Mouse (Mus musculus): Measurements from ENCODE around the gene U2af2. TPM values are rescaled to one million over a fixed set of nuclear protein-coding genes. Genes with fewer than 3 reads are reported as not detected.

U2af2 gene
- polyA plus RNA-seq, 1 experiment from 2014 or later, result 161 TPM

DNA sequence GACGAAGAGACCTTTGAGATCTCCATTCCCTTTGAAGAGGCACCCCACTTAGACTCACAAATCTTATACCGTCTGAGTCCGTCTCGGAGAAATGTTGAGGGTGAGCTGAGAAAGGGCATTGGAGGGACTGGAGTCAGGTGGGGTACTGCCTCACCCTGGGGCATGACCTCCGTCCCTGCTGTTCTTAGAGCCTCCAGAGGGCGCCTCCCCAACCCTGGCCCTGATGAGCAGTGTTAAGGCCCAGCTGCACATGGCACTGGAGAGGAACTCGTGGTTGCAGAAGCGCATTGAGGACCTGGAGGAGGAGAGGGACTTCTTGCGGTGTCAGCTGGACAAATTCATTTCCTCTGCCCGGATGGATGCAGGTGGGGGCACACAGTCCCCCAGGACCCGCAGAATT, 4.1 kb upstream of the U2af2 start:
- no peaks in the 10 kb centered on the region for H3K36me3 ChIP-seq (ENCODE audit: control insufficient read depth, insufficient read depth, low read length)
- no peak overlapping the region for H3K4me2 ChIP-seq (replicated peaks; ENCODE audit: low read depth, low read length)
- H3K27ac ChIP-seq (ENCODE audit: low read depth, low read length), result no peak overlapping the region
- H3K4me3 ChIP-seq (ENCODE audit: low read depth, low read length), result no peak overlapping the region
- ATAC-seq (ENCODE audit: low FRiP score) (no peak), DNase-seq (ENCODE audit: low spot score) (no peak)
- H3K9me3 ChIP-seq (ENCODE audit: control insufficient read depth, low read length), result no peaks in the 10 kb centered on the region
- H3K27me3 ChIP-seq (ENCODE audit: control insufficient read depth, insufficient read depth, low read length), result peaks cover 54% of the 10 kb centered on the region
- WGBS, result 34% methylated on average over 11 of the region's 11 CpGs
- peaks cover 17% of the 10 kb centered on the region for H3K4me1 ChIP-seq (replicated peaks; ENCODE audit: control insufficient read depth, insufficient read depth, low read length)
- no peak overlapping the region for H3K9ac ChIP-seq (ENCODE audit: low read depth, low read length)

DNA sequence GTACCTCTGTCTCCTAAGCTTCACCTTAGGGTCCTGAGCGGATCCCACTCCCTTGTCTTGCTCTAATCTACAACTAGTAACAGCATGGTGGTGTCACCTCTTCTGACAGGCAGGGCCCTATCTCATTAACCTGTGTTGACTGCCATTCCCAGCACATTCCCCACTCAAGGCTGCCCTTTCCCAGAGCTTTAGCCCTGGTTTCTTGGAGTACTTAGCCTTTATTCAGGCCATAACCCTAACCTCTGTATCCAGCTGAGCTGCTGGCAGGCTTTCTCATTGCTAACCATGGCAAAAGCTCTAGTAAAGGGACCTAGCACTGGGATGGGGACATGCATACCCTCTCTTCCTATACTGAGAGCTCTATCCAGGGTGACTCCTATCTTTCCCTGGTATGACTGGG, 3.3 kb upstream of the U2af2 start:
- Histone ChIP-seq H3K27me3 (ENCODE audit: control insufficient read depth, insufficient read depth, low read length) (peaks cover 46% of the 10 kb centered on the region), H3K4me1 (replicated peaks; ENCODE audit: control insufficient read depth, insufficient read depth, low read length) (peaks cover 10% of the 10 kb centered on the region; the same call in 1 of the 2 replicates), H3K9ac (ENCODE audit: low read depth, low read length) (no peak overlapping the region), H3K4me2 (replicated peaks; ENCODE audit: low read depth, low read length) (no peak overlapping the region), H3K4me3 (ENCODE audit: low read depth, low read length) (no peak overlapping the region), H3K36me3 (ENCODE audit: control insufficient read depth, insufficient read depth, low read length) (no peaks in the 10 kb centered on the region), H3K27ac (ENCODE audit: low read depth, low read length) (no peak overlapping the region), H3K9me3 (ENCODE audit: control insufficient read depth, low read length) (no peaks in the 10 kb centered on the region)
- DNase-seq (ENCODE audit: low spot score), result no peak
- WGBS, result 100% methylated on average over 1 of the region's 1 CpGs
- no peak for ATAC-seq (ENCODE audit: low FRiP score)

DNA sequence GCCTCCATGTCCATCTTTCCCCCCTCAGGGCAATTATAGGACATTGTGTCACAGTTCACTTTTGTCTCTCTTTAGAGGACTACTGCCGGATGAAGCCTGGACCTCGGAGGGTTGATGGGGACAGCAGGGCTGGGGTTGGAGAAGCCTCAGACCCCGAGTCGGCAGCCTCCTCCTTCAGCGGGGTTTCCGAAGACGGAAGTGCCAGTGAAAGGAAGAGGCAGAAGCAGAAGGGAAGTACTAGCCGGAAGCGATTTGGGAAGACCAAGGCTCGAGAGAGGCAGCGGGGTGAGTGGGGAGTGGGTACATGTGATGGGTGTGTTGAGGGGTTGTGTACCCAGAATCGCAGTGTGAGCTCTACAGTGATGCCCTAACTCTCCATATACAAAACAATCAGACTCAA, 2.5 kb upstream of the U2af2 start:
- Histone ChIP-seq H3K4me2 (replicated peaks; ENCODE audit: low read depth, low read length) (no peak overlapping the region), H3K27me3 (ENCODE audit: control insufficient read depth, insufficient read depth, low read length) (peaks cover 38% of the 10 kb centered on the region), H3K27ac (ENCODE audit: low read depth, low read length) (no peak overlapping the region), H3K9ac (ENCODE audit: low read depth, low read length) (no peak overlapping the region), H3K4me1 (replicated peaks; ENCODE audit: control insufficient read depth, insufficient read depth, low read length) (peaks cover 8% of the 10 kb centered on the region; the same call in 1 of the 2 replicates), H3K4me3 (ENCODE audit: low read depth, low read length) (no peak overlapping the region), H3K9me3 (ENCODE audit: control insufficient read depth, low read length) (no peaks in the 10 kb centered on the region), H3K36me3 (ENCODE audit: control insufficient read depth, insufficient read depth, low read length) (no peaks in the 10 kb centered on the region)
- no peak for ATAC-seq (ENCODE audit: low FRiP score)
- 93% methylated on average over 12 of the region's 12 CpGs for WGBS
- DNase-seq (ENCODE audit: low spot score), result no peak

DNA sequence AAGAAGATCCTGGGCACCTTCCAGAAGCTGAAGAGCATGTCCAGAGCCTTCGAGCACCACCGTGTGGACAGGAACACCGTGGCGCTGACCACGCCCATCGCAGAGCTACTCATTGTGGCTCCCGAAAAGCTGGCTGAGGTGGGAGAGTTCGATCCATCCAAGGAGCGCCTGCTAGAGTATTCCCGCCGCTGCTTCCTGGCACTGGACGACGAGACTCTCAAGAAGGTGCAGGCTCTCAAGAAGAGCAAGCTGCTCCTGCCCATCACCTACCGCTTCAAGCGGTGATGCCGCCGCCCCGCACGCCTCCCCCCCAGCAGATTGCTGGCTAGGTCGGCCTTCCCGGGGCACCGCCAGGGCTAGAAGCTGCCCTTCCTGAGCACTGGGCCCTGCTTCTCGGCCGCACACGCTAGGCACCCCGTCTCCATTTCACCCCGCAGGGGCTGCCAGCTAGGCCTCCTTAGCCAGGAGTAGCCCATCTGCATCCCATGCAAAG, 1.7 kb upstream of the U2af2 start:
- peak overlapping the region; percentile 79 for H3K4me3 ChIP-seq (ENCODE audit: low read depth, low read length)
- H3K9me3 ChIP-seq (ENCODE audit: control insufficient read depth, low read length), result no peaks in the 10 kb centered on the region
- WGBS, result 3% methylated on average over 26 of the region's 27 CpGs
- ATAC-seq (ENCODE audit: low FRiP score) (peak; percentile 10; the same call in 1 of the 2 replicates), DNase-seq (ENCODE audit: low spot score) (peak; percentile 81)
- peak overlapping the region; percentile 98 for H3K27ac ChIP-seq (ENCODE audit: low read depth, low read length)
- H3K9ac ChIP-seq (ENCODE audit: low read depth, low read length), result peak overlapping the region; percentile 94
- peaks cover 29% of the 10 kb centered on the region for H3K27me3 ChIP-seq (ENCODE audit: control insufficient read depth, insufficient read depth, low read length)
- peak overlapping the region; percentile 47 for H3K4me2 ChIP-seq (replicated peaks; ENCODE audit: low read depth, low read length)
- H3K4me1 ChIP-seq (replicated peaks; ENCODE audit: control insufficient read depth, insufficient read depth, low read length), result peaks cover 8% of the 10 kb centered on the region; the same call in 1 of the 2 replicates
- no peaks in the 10 kb centered on the region for H3K36me3 ChIP-seq (ENCODE audit: control insufficient read depth, insufficient read depth, low read length)

DNA sequence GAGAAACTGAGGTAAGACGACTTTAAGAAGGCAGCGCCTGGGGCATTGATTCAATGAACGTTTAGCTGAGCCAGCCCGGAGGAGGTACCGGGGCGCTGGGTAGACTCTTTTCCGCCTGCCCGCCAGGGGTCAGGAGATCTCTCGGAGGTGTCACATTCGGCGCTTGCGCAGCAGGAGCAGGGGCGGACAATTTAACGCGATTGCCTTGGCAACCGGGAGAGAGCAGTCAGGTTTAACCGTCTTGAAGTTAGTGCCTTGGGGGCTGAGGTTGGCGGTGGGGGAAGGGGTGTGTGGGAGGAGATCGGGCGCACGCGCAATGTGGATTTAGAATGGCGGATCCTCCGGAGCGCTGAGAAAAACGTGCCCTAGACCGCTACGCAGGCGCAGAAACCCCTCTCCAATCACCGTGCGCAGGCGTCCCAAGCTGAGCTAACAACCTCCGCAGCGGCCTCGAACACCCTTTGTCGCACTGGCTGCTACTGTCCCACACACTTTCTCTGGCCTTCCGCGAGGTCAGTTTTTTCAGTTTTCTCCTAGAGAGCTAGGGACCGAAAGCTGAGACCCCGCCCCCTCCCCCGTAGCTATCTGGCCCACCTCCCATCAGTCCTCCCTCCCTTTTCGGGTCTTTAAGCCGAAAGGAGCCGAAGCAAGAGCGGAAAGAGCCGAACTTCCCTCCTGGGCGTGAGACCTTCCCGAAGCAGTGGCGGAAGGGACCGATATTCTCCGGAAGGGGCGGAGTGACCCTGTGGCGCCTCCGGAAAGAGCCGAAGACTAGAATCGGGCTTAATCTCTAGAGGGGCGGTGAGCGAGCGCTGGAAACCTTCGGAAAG, 784 bp upstream of the U2af2 start:
- ATAC-seq (ENCODE audit: low FRiP score) (peak; percentile 92), DNase-seq (ENCODE audit: low spot score) (peak; percentile 99)
- WGBS, result under 1% methylated on average over 60 of the region's 60 CpGs
- Histone ChIP-seq H3K4me3 (ENCODE audit: low read depth, low read length) (peak overlapping the region; percentile 79), H3K36me3 (ENCODE audit: control insufficient read depth, insufficient read depth, low read length) (no peaks in the 10 kb centered on the region), H3K27me3 (ENCODE audit: control insufficient read depth, insufficient read depth, low read length) (peaks cover 20% of the 10 kb centered on the region), H3K4me1 (replicated peaks; ENCODE audit: control insufficient read depth, insufficient read depth, low read length) (peaks cover 8% of the 10 kb centered on the region; the same call in 1 of the 2 replicates), H3K4me2 (replicated peaks; ENCODE audit: low read depth, low read length) (peak overlapping the region; percentile 47), H3K27ac (ENCODE audit: low read depth, low read length) (peak overlapping the region; percentile 98), H3K9me3 (ENCODE audit: control insufficient read depth, low read length) (no peaks in the 10 kb centered on the region), H3K9ac (ENCODE audit: low read depth, low read length) (peak overlapping the region; percentile 94)

DNA sequence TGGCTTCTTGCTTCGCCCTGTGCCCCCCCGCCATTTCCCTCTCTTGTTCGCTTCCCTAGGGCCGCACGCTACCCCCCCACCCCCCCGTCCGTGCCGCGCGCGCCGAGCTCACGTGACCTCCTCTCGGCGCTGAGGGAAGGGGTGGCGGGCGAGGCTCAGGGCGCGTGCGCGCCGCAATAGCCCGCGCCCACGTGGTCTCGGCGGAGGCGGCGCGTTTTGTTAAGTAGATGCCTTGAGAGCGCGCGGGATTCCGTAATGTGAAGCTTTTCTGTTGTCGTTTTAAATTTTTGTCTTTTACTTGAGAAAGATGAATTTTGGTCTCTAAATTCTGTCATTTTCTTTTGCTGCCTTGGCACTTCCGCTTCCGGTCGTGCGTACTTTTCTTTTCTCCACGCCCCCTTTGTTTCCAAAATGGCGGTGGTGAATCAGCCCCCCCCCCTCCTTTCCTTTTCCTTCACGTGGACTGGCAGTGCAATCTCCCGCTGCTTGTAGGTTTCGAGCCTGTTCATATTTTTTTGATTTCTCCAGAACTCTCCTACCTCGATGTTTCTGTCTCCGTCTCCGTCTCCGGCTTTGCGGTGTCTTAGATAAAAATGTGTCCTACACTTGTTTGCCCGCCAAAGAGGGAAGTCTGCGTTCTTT, 538 bp downstream of the U2af2 start:
- Histone ChIP-seq H3K9me3 (ENCODE audit: control insufficient read depth, low read length) (no peaks in the 10 kb centered on the region), H3K27me3 (ENCODE audit: control insufficient read depth, insufficient read depth, low read length) (peaks cover 7% of the 10 kb centered on the region), H3K36me3 (ENCODE audit: control insufficient read depth, insufficient read depth, low read length) (0 out of 2 replicates have a peak, but pooled peaks cover 3% of the 10 kb centered on the region), H3K4me2 (replicated peaks; ENCODE audit: low read depth, low read length) (peak overlapping the region; percentile 47), H3K9ac (ENCODE audit: low read depth, low read length) (peak overlapping the region; percentile 94), H3K4me3 (ENCODE audit: low read depth, low read length) (peak overlapping the region; percentile 79), H3K4me1 (replicated peaks; ENCODE audit: control insufficient read depth, insufficient read depth, low read length) (peaks cover 2% of the 10 kb centered on the region; the same call in 1 of the 2 replicates), H3K27ac (ENCODE audit: low read depth, low read length) (peak overlapping the region; percentile 98)
- DNase-seq (ENCODE audit: low spot score) (peak; percentile 88), ATAC-seq (ENCODE audit: low FRiP score) (peak; percentile 57)
- WGBS, result under 1% methylated on average over 32 of the region's 51 CpGs

DNA sequence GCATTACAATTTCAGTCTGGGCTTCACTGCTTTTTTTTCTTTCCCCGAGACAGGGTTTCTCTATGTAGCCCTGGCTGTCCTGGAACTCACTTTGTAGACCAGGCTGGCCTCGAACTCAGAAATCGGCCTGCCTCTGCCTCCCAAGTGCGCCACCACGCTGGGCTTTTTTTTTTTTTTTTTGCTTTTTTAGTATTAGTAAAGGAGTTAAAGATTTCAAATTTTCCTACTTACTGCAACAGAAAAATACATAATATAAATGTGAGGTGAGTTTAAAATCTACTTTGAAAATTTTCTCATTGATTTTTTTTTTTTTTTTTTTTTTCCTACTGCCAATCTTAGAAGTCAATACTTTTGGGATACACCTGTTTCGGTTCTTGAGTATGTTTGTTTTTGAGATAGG, 2.9 kb downstream of the U2af2 start:
- H3K27ac ChIP-seq (ENCODE audit: low read depth, low read length), result no peak overlapping the region
- H3K4me3 ChIP-seq (ENCODE audit: low read depth, low read length), result no peak overlapping the region
- no peak for DNase-seq (ENCODE audit: low spot score)
- 96% methylated on average over 6 of the region's 6 CpGs for WGBS
- no peak overlapping the region for H3K9ac ChIP-seq (ENCODE audit: low read depth, low read length)
- peaks cover 8% of the 10 kb centered on the region; the same call in 1 of the 2 replicates for H3K36me3 ChIP-seq (ENCODE audit: control insufficient read depth, insufficient read depth, low read length)
- ATAC-seq (ENCODE audit: low FRiP score), result no peak
- no peak overlapping the region for H3K4me2 ChIP-seq (replicated peaks; ENCODE audit: low read depth, low read length)
- no peaks in the 10 kb centered on the region for H3K9me3 ChIP-seq (ENCODE audit: control insufficient read depth, low read length)
- H3K4me1 ChIP-seq (replicated peaks; ENCODE audit: control insufficient read depth, insufficient read depth, low read length), result peaks cover 2% of the 10 kb centered on the region; the same call in 1 of the 2 replicates
- H3K27me3 ChIP-seq (ENCODE audit: control insufficient read depth, insufficient read depth, low read length), result no peaks in the 10 kb centered on the region

DNA sequence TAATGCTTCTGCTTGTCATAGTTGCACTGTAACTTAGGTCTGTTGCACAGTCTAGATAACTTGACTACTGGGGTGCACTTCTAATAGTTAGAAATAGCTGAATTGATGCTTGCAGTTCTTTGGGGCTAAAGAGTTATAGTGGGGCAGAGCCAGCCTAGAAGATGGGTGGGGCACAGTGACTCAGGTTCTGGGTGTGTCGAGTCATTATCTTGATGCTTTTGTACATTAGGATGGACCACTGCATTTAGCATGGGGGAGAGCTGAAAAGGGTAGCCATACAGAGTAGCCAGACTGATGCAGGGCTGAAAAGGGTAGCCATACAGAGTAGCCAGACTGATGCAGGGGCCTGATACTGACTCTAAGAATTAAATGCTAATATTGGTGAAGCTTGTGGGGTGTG, 11.6 kb downstream of the U2af2 start:
- no peaks in the 10 kb centered on the region for H3K4me1 ChIP-seq (replicated peaks; ENCODE audit: control insufficient read depth, insufficient read depth, low read length)
- H3K4me3 ChIP-seq (ENCODE audit: low read depth, low read length), result no peak overlapping the region
- DNase-seq (ENCODE audit: low spot score) (no peak), ATAC-seq (ENCODE audit: low FRiP score) (no peak)
- 90% methylated on average over 1 of the region's 1 CpGs for WGBS
- no peak overlapping the region for H3K9ac ChIP-seq (ENCODE audit: low read depth, low read length)
- no peaks in the 10 kb centered on the region for H3K27me3 ChIP-seq (ENCODE audit: control insufficient read depth, insufficient read depth, low read length)
- H3K4me2 ChIP-seq (replicated peaks; ENCODE audit: low read depth, low read length), result no peak overlapping the region
- H3K9me3 ChIP-seq (ENCODE audit: control insufficient read depth, low read length), result no peaks in the 10 kb centered on the region
- H3K36me3 ChIP-seq (ENCODE audit: control insufficient read depth, insufficient read depth, low read length), result peaks cover 36% of the 10 kb centered on the region
- H3K27ac ChIP-seq (ENCODE audit: low read depth, low read length), result no peak overlapping the region
